Mouse (Mus musculus) heart, adult 2 months (tissue): ENCODE results near the gene Ubac2.

ENCODE experiments used
- CTCF ChIP-seq: fragments of 200-600 bp; IDR thresholded peaks from 2 replicates; pipeline ENCODE4 v1.8.1; 2022; ENCODE audit warnings: antibody characterized with exemption, mild to moderate bottlenecking, moderate library complexity
- POLR2A ChIP-seq: fragments of 200-500 bp; IDR thresholded peaks from 2 replicates; pipeline ENCODE4 v1.6.1; 2011; ENCODE audit warnings: mild to moderate bottlenecking, low read depth, low read length, control low read depth; ENCODE audit not compliant: insufficient read depth

- peak; percentile 96 for TF ChIP-seq CTCF
- TF ChIP-seq POLR2A, result no peak
These were observed 50.1 kb downstream of the Ubac2 start for GRCm38 (mm10) chr14:121928375-121929137.
